Mouse (Mus musculus): ENCODE data around the gene Nkain1.

DNA sequence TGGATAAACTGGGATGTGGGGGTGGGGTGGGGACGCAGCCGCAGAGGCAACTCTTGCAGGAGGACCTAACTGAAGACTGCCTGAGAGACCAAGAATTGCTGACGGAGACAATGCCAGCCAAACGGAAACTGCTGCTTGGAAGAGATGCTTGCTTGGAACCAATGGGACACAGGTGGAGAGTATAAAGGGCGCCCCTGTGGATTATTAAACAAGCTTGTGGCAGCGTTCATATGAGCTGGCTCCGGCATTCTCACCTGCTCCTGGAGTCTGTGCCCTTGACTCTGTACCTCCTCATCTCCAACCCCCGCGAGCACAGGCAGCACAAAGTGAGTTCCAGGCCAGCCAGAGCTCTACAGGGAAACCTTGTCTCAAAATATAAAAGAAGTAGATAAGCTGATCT lies 23.5 kb downstream of the Nkain1 start:
- TF ChIP-seq CTCF (IDR thresholded peaks at IDR 0.05; ENCODE audit: borderline replicate concordance, insufficient read depth, low read depth, low read length) (no peak), POLR2A (IDR thresholded peaks at IDR 0.05; ENCODE audit: borderline replicate concordance, insufficient read depth, low read length) (no peak)
